Mouse (Mus musculus) C2C12 (cell line): ENCODE data around the gene Grip2. TPM values are rescaled to one million over a fixed set of nuclear protein-coding genes. Genes with fewer than 3 reads are reported as not detected.

Experiments
- H3K27me3 ChIP-seq: one replicate; pipeline ENCODE4 v1.6.1; 2011; ENCODE audit not compliant: control insufficient read depth, insufficient read depth, insufficient read length
- H3K36me3 ChIP-seq: one replicate; pipeline ENCODE4 v1.6.1; 2011; ENCODE audit not compliant: control insufficient read depth, insufficient read depth
- H3K4me3 ChIP-seq: one replicate; pipeline ENCODE4 v1.5.1; 2011; ENCODE audit warnings: mild to moderate bottlenecking, control low read depth; ENCODE audit not compliant: poor library complexity, insufficient read depth, severe bottlenecking
- H3K79me2 ChIP-seq: one replicate; pipeline ENCODE4 v1.6.1; 2011; ENCODE audit not compliant: control insufficient read depth, insufficient read depth
- H3K79me3 ChIP-seq: one replicate; pipeline ENCODE4 v1.6.1; 2011; ENCODE audit warnings: low read depth, control low read depth
- H3ac ChIP-seq: one replicate; pipeline ENCODE3; 2011; ENCODE audit warnings: low read depth; ENCODE audit not compliant: control insufficient read depth, insufficient read length
- CEBPB ChIP-seq: IDR thresholded peaks from one replicate; pipeline ENCODE4 v1.6.1; 2011; ENCODE audit warnings: low read depth, mild to moderate bottlenecking, control low read depth, moderate library complexity
- CTCF ChIP-seq: IDR thresholded peaks from one replicate; pipeline ENCODE4 v1.5.1; 2011; ENCODE audit not compliant: control insufficient read depth, insufficient read depth, insufficient read length
- FOSL1 ChIP-seq: IDR thresholded peaks from one replicate; pipeline ENCODE4 v1.8.0; 2011; ENCODE audit warnings: mild to moderate bottlenecking, low read length; ENCODE audit not compliant: poor library complexity, insufficient read depth, severe bottlenecking
- MAX ChIP-seq: IDR thresholded peaks from one replicate; pipeline ENCODE4 v1.6.1; 2011; ENCODE audit warnings: mild to moderate bottlenecking, control low read depth
- MYOD1 ChIP-seq: IDR thresholded peaks from one replicate; pipeline ENCODE4 v1.6.1; 2011; ENCODE audit warnings: low read depth; ENCODE audit not compliant: control insufficient read depth, insufficient read length
- MYOG ChIP-seq: IDR thresholded peaks from one replicate; pipeline ENCODE4 v1.6.1; 2011; ENCODE audit not compliant: control insufficient read depth, insufficient read length; ENCODE audit errors: extremely low read depth
- USF1 ChIP-seq: IDR thresholded peaks from one replicate; pipeline ENCODE4 v1.6.1; 2011; ENCODE audit warnings: low read depth, mild to moderate bottlenecking, control low read depth, moderate library complexity
- polyA plus RNA-seq: library from polyadenylated mRNA; unstranded; fragments of >200 nt; fragmentation: generic; extraction: Trizol; gene quantifications from one replicate; pipeline ENCODE4 v1.2.1, GENCODE M21; 2012; ENCODE audit warnings: missing spikeins

Grip2 gene
- polyA plus RNA-seq, 1 experiment, result 0.02 TPM

GRCm38 (mm10) chr6:91718603-91719002 is 108.4 kb downstream of the Grip2 start:
- no peak for TF ChIP-seq MYOG
- TF ChIP-seq CTCF, result no peak
- no peak for TF ChIP-seq FOSL1
- TF ChIP-seq MYOD1, result no peak
- H3K4me3 ChIP-seq, result no peak overlapping the region
- H3K27me3 ChIP-seq, result no peaks in the 10 kb centered on the region
- H3K79me3 ChIP-seq, result peaks cover 52% of the 10 kb centered on the region
- peaks cover 73% of the 10 kb centered on the region for H3K79me2 ChIP-seq
- H3ac ChIP-seq, result no peak overlapping the region
- peaks cover 79% of the 10 kb centered on the region for H3K36me3 ChIP-seq

- TF ChIP-seq MYOD1 (no peak), USF1 (no peak), CTCF (no peak), MAX (no peak), CEBPB (no peak), MYOG (no peak), FOSL1 (no peak)
- no peak overlapping the region for H3ac ChIP-seq
- peaks cover 79% of the 10 kb centered on the region for H3K36me3 ChIP-seq
- H3K79me2 ChIP-seq, result peaks cover 78% of the 10 kb centered on the region
- no peak overlapping the region for H3K4me3 ChIP-seq
- H3K27me3 ChIP-seq, result no peaks in the 10 kb centered on the region
- H3K79me3 ChIP-seq, result peaks cover 56% of the 10 kb centered on the region
Observed at GRCm38 (mm10) chr6:91718067-91718466, 109.0 kb downstream of the Grip2 start.

GRCm38 (mm10) chr6:91715988-91716810 is 110.9 kb downstream of the Grip2 start:
- peaks cover 75% of the 10 kb centered on the region for H3K36me3 ChIP-seq
- no peak overlapping the region for H3ac ChIP-seq
- H3K27me3 ChIP-seq, result no peaks in the 10 kb centered on the region
- no peak overlapping the region for H3K4me3 ChIP-seq
- peaks cover 51% of the 10 kb centered on the region for H3K79me3 ChIP-seq
- peaks cover 97% of the 10 kb centered on the region for H3K79me2 ChIP-seq
- no peak for TF ChIP-seq CTCF
- TF ChIP-seq CEBPB, result no peak
- no peak for TF ChIP-seq USF1
- no peak for TF ChIP-seq MYOD1
- TF ChIP-seq MAX, result no peak
- TF ChIP-seq FOSL1, result no peak
- TF ChIP-seq MYOG, result no peak

- H3K79me3 ChIP-seq, result peaks cover 53% of the 10 kb centered on the region
- TF ChIP-seq MAX (no peak), FOSL1 (no peak), CTCF (no peak), CEBPB (no peak), USF1 (no peak), MYOD1 (no peak), MYOG (no peak)
- no peak overlapping the region for H3ac ChIP-seq
- peaks cover 98% of the 10 kb centered on the region for H3K79me2 ChIP-seq
- H3K4me3 ChIP-seq, result no peak overlapping the region
- H3K27me3 ChIP-seq, result no peaks in the 10 kb centered on the region
- H3K36me3 ChIP-seq, result peaks cover 73% of the 10 kb centered on the region
Observed at GRCm38 (mm10) chr6:91715023-91715422, 112.0 kb downstream of the Grip2 start.

- H3K4me3 ChIP-seq, result no peak overlapping the region
- no peak overlapping the region for H3ac ChIP-seq
- H3K79me2 ChIP-seq, result peaks cover 96% of the 10 kb centered on the region
- H3K36me3 ChIP-seq, result peaks cover 66% of the 10 kb centered on the region
- TF ChIP-seq MAX, result no peak
- no peak for TF ChIP-seq USF1
- no peak for TF ChIP-seq FOSL1
- no peak for TF ChIP-seq CEBPB
- TF ChIP-seq CTCF, result no peak
- TF ChIP-seq MYOG, result no peak
- no peak for TF ChIP-seq MYOD1
- H3K79me3 ChIP-seq, result peaks cover 52% of the 10 kb centered on the region
- H3K27me3 ChIP-seq, result no peaks in the 10 kb centered on the region
Observed at GRCm38 (mm10) chr6:91713370-91713896, 113.6 kb downstream of the Grip2 start.
